Mouse (Mus musculus): ENCODE measurements around the gene Tbl3. TPM values are rescaled to one million over a fixed set of nuclear protein-coding genes. Genes with fewer than 3 reads are reported as not detected.

Tbl3 gene
- polyA plus RNA-seq, 1 experiment, result 53.0 TPM

- H3K27ac ChIP-seq (ENCODE audit: insufficient read depth, low read length), result no peak overlapping the region
These were observed 8.7 kb downstream of the Tbl3 start for GRCm38 (mm10) chr17:24698715-24699114.

DNA sequence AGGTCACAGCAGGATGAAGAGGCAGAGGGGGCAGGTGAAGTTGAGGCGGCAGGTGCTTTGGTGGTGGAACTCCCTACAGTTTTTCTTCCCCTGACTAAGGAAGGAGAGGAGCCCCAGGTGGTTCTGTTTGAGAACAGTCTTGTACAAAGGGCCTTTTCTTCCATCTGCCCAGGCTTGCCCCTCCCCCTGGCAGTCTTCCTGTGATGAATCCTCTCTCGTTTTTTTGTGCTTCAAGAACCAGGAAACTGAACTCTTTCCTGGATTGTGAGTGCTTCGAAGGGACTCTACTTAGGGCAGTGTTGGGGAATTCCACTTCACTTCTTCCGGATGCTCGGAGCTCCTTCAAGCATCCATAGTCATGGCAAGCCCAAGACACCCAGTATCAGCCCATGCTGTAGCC lies 9.5 kb downstream of the Tbl3 start:
- Histone ChIP-seq H3K4me1 (ENCODE audit: control insufficient read depth, insufficient read depth, low read length) (peaks cover 3% of the 10 kb centered on the region; the same call in 1 of the 2 replicates), H3K27ac (ENCODE audit: insufficient read depth, low read length) (no peak overlapping the region), H3K4me3 (ENCODE audit: insufficient read depth, low read length) (no peak overlapping the region)
- TF ChIP-seq POLR2A (IDR thresholded peaks at IDR 0.05; ENCODE audit: extremely low read depth, insufficient read depth, low read length) (no peak), CTCF (IDR thresholded peaks at IDR 0.05; ENCODE audit: extremely low read depth, insufficient read depth, low read length) (no peak)

More at GRCm38 (mm10) chr17:24698715-24699114, 8.7 kb downstream of the Tbl3 start:
- H3K4me1 ChIP-seq (ENCODE audit: control insufficient read depth, insufficient read depth, low read length), result peaks cover 3% of the 10 kb centered on the region; the same call in 1 of the 2 replicates
- H3K4me3 ChIP-seq (ENCODE audit: insufficient read depth, low read length), result no peak overlapping the region
- TF ChIP-seq POLR2A (IDR thresholded peaks at IDR 0.05; ENCODE audit: extremely low read depth, insufficient read depth, low read length) (no peak), CTCF (IDR thresholded peaks at IDR 0.05; ENCODE audit: extremely low read depth, insufficient read depth, low read length) (no peak)

GRCm38 (mm10) chr17:24696011-24696697 lies 11.3 kb downstream of the Tbl3 start, which contains the start of the genes Gfer and Noxo1:
TSS of gene Gfer (minus strand) at chr17:24696156.
TSS of gene Noxo1 (plus strand) at chr17:24696234.
- TF ChIP-seq CTCF (IDR thresholded peaks at IDR 0.05; ENCODE audit: extremely low read depth, insufficient read depth, low read length) (no peak), POLR2A (IDR thresholded peaks at IDR 0.05; ENCODE audit: extremely low read depth, insufficient read depth, low read length) (0 out of 2 replicates have a peak, but pooled peaks have one; percentile 16)
- Histone ChIP-seq H3K27ac (ENCODE audit: insufficient read depth, low read length) (peak within 1 kb of the TSS; percentile 90), H3K4me1 (ENCODE audit: control insufficient read depth, insufficient read depth, low read length) (peaks cover 4% of the 10 kb centered on the region; the same call in 1 of the 2 replicates), H3K4me3 (ENCODE audit: insufficient read depth, low read length) (peak within 1 kb of the TSS; percentile 83)

DNA sequence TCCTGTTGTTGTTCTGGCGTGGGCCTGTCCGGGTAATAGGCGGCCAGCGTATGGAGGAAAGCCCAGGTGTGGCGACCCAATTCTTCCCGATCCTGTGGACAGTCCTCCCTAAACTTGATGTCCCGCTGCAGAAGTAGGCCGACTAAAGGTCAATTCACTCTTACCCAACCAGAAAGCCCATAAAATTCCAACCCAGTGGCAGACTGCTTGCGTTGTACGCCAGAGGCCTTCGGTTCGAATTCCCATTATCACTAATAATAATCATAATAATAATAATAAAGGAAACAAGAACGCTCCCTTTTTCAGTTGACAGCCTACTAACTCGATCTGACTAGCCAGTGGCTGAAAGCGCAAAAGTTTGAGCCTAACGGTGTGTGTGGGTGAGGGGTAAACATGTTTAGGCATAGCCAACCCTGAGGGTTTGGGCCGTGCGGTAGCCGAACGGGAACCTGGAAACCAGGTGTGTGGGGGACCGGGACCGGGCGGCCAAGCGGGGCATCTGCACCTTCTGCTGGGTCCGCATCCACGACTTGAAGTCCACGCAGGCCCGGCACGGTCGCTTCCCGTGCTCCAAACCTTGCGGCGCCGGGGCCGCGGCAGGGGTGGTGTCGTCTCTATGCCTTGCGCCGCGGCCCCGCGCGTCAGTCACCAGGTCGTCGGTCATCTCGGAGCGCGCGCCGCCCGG lies 12.0 kb downstream of the Tbl3 start:
- Histone ChIP-seq H3K27ac (ENCODE audit: insufficient read depth, low read length) (peak overlapping the region; percentile 79; the same call in 1 of the 2 replicates), H3K4me1 (ENCODE audit: control insufficient read depth, insufficient read depth, low read length) (peaks cover 7% of the 10 kb centered on the region; the same call in 1 of the 2 replicates), H3K4me3 (ENCODE audit: insufficient read depth, low read length) (peak overlapping the region; percentile 83)
- TF ChIP-seq POLR2A (IDR thresholded peaks at IDR 0.05; ENCODE audit: extremely low read depth, insufficient read depth, low read length) (no peak), CTCF (IDR thresholded peaks at IDR 0.05; ENCODE audit: extremely low read depth, insufficient read depth, low read length) (no peak)

DNA sequence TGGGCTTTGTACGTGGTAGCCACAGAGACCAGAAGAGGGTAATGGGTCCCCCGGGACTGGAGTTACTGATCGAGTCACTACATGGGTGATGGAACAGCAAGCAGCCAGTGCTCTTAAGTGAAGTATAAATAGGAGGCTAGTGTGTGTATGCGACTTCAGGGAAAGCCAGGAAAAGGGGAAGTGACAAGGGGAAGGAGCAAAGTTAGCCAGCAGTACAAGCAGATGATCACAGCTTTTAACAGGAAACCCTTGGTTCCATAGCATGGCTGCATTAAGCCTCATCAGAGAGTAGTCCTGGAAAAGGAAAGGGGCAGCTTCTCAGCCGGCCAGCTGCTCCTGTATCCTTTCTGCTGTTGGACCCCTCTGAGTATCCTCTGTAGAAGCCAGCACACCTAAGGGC lies 15.1 kb downstream of the Tbl3 start:
- H3K4me3 ChIP-seq (ENCODE audit: insufficient read depth, low read length), result no peak overlapping the region
- no peak for TF ChIP-seq POLR2A (IDR thresholded peaks at IDR 0.05; ENCODE audit: extremely low read depth, insufficient read depth, low read length)
- no peak for TF ChIP-seq CTCF (IDR thresholded peaks at IDR 0.05; ENCODE audit: extremely low read depth, insufficient read depth, low read length)
- H3K4me1 ChIP-seq (ENCODE audit: control insufficient read depth, insufficient read depth, low read length), result peaks cover 12% of the 10 kb centered on the region
- no peak overlapping the region for H3K27ac ChIP-seq (ENCODE audit: insufficient read depth, low read length)

- peak within 1 kb of the TSS; percentile 98 for H3K27ac ChIP-seq (ENCODE audit: insufficient read depth, low read length)
- peak; percentile 77; the same call in 1 of the 2 replicates for TF ChIP-seq POLR2A (IDR thresholded peaks at IDR 0.05; ENCODE audit: extremely low read depth, insufficient read depth, low read length)
- TF ChIP-seq CTCF (IDR thresholded peaks at IDR 0.05; ENCODE audit: extremely low read depth, insufficient read depth, low read length), result no peak
- peaks cover 9% of the 10 kb centered on the region for H3K4me1 ChIP-seq (ENCODE audit: control insufficient read depth, insufficient read depth, low read length)
- H3K4me3 ChIP-seq (ENCODE audit: insufficient read depth, low read length), result peak within 1 kb of the TSS; percentile 97
These were observed 18.0 kb downstream of the Tbl3 start, which contains the start of gene Syngr3 for GRCm38 (mm10) chr17:24689251-24690081. TSS of gene Syngr3 (minus strand) at chr17:24689955.

GRCm38 (mm10) chr17:24687599-24687998 lies 19.9 kb downstream of the Tbl3 start:
- peaks cover 9% of the 10 kb centered on the region for H3K4me1 ChIP-seq (ENCODE audit: control insufficient read depth, insufficient read depth, low read length)
- TF ChIP-seq POLR2A (IDR thresholded peaks at IDR 0.05; ENCODE audit: extremely low read depth, insufficient read depth, low read length), result no peak
- no peak for TF ChIP-seq CTCF (IDR thresholded peaks at IDR 0.05; ENCODE audit: extremely low read depth, insufficient read depth, low read length)
- H3K4me3 ChIP-seq (ENCODE audit: insufficient read depth, low read length), result peak overlapping the region; percentile 31
- no peak overlapping the region for H3K27ac ChIP-seq (ENCODE audit: insufficient read depth, low read length)

DNA sequence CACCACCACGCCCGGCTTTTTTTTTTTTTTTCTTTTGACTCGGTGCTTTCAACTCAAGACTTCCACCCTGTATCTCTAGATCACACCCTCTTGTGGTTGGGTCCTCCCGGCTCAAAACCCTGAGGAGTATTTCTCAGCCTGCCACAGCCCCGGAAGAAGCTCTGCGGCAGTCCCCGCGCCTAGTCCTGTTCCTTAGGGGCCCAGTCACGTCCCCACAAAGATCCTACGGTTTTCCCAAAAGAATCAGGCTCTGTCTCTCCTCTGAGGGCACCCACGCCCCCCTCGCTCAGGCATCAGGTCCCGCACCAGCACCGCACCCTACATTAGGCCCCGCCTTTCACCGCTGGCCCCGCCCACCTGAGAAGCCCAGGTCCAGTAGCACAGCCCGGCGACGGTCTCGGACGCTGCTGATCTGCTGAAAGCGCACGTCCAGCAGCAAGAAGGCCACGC lies 20.3 kb downstream of the Tbl3 start:
- TF ChIP-seq POLR2A (IDR thresholded peaks at IDR 0.05; ENCODE audit: extremely low read depth, insufficient read depth, low read length) (no peak), CTCF (IDR thresholded peaks at IDR 0.05; ENCODE audit: extremely low read depth, insufficient read depth, low read length) (no peak)
- H3K4me1 ChIP-seq (ENCODE audit: control insufficient read depth, insufficient read depth, low read length), result peaks cover 9% of the 10 kb centered on the region
- peak overlapping the region; percentile 31 for H3K4me3 ChIP-seq (ENCODE audit: insufficient read depth, low read length)
- H3K27ac ChIP-seq (ENCODE audit: insufficient read depth, low read length), result no peak overlapping the region

DNA sequence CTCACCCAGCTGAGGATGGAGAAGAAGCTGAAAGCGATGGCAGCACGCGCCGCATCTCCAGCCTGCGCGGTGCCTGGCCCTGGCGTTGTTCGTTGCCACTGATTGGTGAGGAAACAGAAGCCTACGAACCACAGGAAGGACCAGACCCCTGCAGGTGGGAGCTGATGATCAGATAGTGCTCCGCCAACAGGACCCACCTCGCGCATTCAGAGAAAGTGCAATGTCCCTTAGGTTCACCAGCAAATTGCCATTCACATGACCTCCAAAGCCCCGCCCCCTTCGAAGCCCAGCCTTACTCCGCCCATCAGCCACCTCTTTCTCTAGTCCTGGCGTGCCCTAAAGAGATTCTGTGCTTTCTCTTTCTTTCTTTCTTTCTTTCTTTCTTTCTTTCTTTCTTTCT lies 20.9 kb downstream of the Tbl3 start:
- TF ChIP-seq POLR2A (IDR thresholded peaks at IDR 0.05; ENCODE audit: extremely low read depth, insufficient read depth, low read length), result no peak
- no peak for TF ChIP-seq CTCF (IDR thresholded peaks at IDR 0.05; ENCODE audit: extremely low read depth, insufficient read depth, low read length)
- no peak overlapping the region for H3K4me3 ChIP-seq (ENCODE audit: insufficient read depth, low read length)
- H3K27ac ChIP-seq (ENCODE audit: insufficient read depth, low read length), result no peak overlapping the region

More for the DNA sequence above, 20.9 kb downstream of the Tbl3 start:
- peaks cover 9% of the 10 kb centered on the region for H3K4me1 ChIP-seq (ENCODE audit: control insufficient read depth, insufficient read depth, low read length)
